Mouse (Mus musculus): Measurements from ENCODE around the gene Gm3625.

Gene Gm3625

GRCm38 (mm10) chr12:4592541-4593165 is at the start of gene Gm3625, which contains the start of gene Itsn2:
Gene Gm3625, minus strand, starts transcription at chr12:4592927.
Gene Itsn2, plus strand, starts transcription at chr12:4592638.
- peak; percentile 73 for DNase-seq

- no peak for DNase-seq
Measured at GRCm38 (mm10) chr12:4640737-4641136, 48.0 kb upstream of the Gm3625 start.

GRCm38 (mm10) chr12:4638438-4638837 is 45.7 kb upstream of the Gm3625 start:
- no peak for DNase-seq

GRCm38 (mm10) chr12:4632957-4633356 is 40.2 kb upstream of the Gm3625 start:
- no peak for DNase-seq

GRCm38 (mm10) chr12:4624201-4624600 is 31.5 kb upstream of the Gm3625 start:
- DNase-seq, result no peak

GRCm38 (mm10) chr12:4614722-4615121 is 22.0 kb upstream of the Gm3625 start:
- no peak for DNase-seq

GRCm38 (mm10) chr12:4606625-4607024 is 13.9 kb upstream of the Gm3625 start:
- DNase-seq, result no peak

- DNase-seq, result no peak
Measured at GRCm38 (mm10) chr12:4599713-4600112, 7.0 kb upstream of the Gm3625 start.

GRCm38 (mm10) chr12:4598666-4599428 is 6.1 kb upstream of the Gm3625 start:
- no peak for DNase-seq

GRCm38 (mm10) chr12:4595055-4595454 is 2.3 kb upstream of the Gm3625 start:
- DNase-seq, result no peak

- DNase-seq, result no peak
Measured at GRCm38 (mm10) chr12:4593930-4594391, 1.2 kb upstream of the Gm3625 start.

GRCm38 (mm10) chr12:4593166-4593929 is 621 bp upstream of the Gm3625 start:
- peak; percentile 57 for DNase-seq

- no peak for DNase-seq
Measured at GRCm38 (mm10) chr12:4592025-4592424, 702 bp downstream of the Gm3625 start.

GRCm38 (mm10) chr12:4588603-4589002 is 4.1 kb downstream of the Gm3625 start:
- DNase-seq, result peak; percentile 86

GRCm38 (mm10) chr12:4587846-4588245 is 4.9 kb downstream of the Gm3625 start:
- DNase-seq, result no peak

- DNase-seq, result peak; percentile 75
Measured at GRCm38 (mm10) chr12:4582326-4582725, 10.4 kb downstream of the Gm3625 start.

- DNase-seq, result no peak
Measured at GRCm38 (mm10) chr12:4574065-4574464, 18.7 kb downstream of the Gm3625 start.

GRCm38 (mm10) chr12:4571864-4572263 is 20.9 kb downstream of the Gm3625 start:
- peak; percentile 87 for DNase-seq

- peak; percentile 42 for DNase-seq
Measured at GRCm38 (mm10) chr12:4558475-4559279, 34.0 kb downstream of the Gm3625 start.

GRCm38 (mm10) chr12:4558013-4558412 is 34.7 kb downstream of the Gm3625 start:
- no peak for DNase-seq

- no peak for DNase-seq
Measured at GRCm38 (mm10) chr12:4557436-4557835, 35.3 kb downstream of the Gm3625 start.

- DNase-seq, result no peak
Measured at GRCm38 (mm10) chr12:4556891-4557290, 35.8 kb downstream of the Gm3625 start.

- DNase-seq, result no peak
Measured at GRCm38 (mm10) chr12:4555451-4555850, 37.3 kb downstream of the Gm3625 start.

Measured in kidney, adult 9 months (tissue).